Mouse (Mus musculus): ENCODE data around the gene Gm13285.
"Not testable (repeated sequence)": the region's sequence is repeated elsewhere in the genome, so short reads cannot be mapped to it uniquely, and the experiment has no call there.

The Gm13285 gene

GRCm38 (mm10) chr4:88793936-88794675 is 5.4 kb upstream of the Gm13285 start, which contains the start of gene Gm13275:
Gene Gm13275 (plus strand): TSS chr4:88794487.
- DNase-seq (ENCODE audit: low spot score in 2 of 2), result peak; percentile 66

DNA sequence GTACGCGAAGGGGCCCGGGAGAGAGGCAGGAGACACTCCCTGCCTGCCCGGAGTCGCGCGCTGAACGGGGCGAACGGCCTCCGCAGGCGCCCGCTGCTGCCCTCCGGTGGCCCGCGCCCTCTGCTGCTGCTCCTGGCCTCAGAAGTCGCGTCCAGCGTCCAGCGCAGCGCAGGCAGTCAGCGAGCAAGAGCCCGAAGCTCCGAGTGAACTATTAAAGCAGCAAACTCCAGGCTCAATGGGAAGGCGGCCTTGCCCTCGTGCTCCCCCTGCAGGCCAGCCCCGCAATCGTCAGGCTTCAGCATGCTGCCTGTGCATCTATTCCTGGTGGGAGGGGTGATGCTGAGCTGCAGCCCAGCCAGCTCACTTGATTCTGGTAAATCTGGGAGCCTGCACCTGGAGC is 2.4 kb upstream of the Gm13285 start, which contains the start of gene Gm13279:
Gm13279 (plus strand) TSS at position 301 of the 400 bp plus-strand sequence.
- DNase-seq (ENCODE audit: low spot score in 2 of 2), result not testable (repeated sequence)

DNA sequence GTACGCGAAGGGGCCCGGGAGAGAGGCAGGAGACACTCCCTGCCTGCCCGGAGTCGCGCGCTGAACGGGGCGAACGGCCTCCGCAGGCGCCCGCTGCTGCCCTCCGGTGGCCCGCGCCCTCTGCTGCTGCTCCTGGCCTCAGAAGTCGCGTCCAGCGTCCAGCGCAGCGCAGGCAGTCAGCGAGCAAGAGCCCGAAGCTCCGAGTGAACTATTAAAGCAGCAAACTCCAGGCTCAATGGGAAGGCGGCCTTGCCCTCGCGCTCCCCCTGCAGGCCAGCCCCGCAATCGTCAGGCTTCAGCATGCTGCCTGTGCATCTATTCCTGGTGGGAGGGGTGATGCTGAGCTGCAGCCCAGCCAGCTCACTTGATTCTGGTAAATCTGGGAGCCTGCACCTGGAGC is 3.5 kb downstream of the Gm13285 start, which contains the start of gene Gm13287:
Gm13287 (plus strand) TSS at position 301 of the 400 bp plus-strand sequence.
- not testable (repeated sequence) for DNase-seq (ENCODE audit: low spot score in 2 of 2)

DNA sequence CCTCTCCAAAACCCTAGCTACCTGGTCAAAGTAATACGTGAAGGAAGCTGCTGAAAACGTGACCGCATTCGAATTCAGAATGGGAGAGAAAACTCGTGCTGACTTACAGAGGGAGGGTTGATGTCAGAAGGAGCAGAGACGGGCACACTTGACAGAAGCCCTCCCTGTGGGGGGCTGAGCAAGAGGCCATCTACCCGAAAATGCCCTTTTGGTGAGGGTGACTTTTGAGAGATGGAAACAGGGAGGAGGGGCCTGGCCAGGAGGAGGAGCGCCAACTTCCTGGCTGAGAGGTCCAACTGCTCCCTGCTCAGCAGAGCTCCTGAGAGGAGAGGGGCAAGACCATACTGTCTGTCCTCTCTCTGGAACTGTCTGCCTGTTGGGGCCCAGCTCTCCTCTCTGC is 5.8 kb downstream of the Gm13285 start, which contains the start of gene Gm13288:
Gm13288 (plus strand) TSS at position 301 of the 400 bp plus-strand sequence.
- DNase-seq (ENCODE audit: low spot score in 2 of 2), result not testable (repeated sequence)

DNA sequence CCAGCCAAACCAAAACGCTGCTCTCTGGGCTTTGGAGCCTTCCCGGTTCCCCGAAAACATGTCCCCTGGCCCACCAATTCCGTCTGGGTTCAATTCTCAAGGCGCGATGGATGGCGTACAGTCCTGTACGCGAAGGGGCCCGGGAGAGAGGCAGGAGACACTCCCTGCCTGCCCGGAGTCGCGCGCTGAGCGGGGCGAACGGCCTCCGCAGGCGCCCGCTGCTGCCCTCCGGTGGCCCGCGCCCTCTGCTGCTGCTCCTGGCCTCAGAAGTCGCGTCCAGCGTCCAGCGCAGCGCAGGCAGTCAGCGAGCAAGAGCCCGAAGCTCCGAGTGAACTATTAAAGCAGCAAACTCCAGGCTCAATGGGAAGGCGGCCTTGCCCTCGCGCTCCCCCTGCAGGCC is 6.3 kb downstream of the Gm13285 start:
- DNase-seq (ENCODE audit: low spot score in 2 of 2), result not testable (repeated sequence)

- DNase-seq (ENCODE audit: low spot score in 2 of 2), result no peak
These were observed 16.5 kb downstream of the Gm13285 start, which contains the start of gene Ifna7 for GRCm38 (mm10) chr4:88815928-88816327. Gene Ifna7 (plus strand): TSS chr4:88816228.

GRCm38 (mm10) chr4:88819659-88820058 is 20.2 kb downstream of the Gm13285 start, which contains the start of gene Ifna11:
Gene Ifna11 (plus strand): TSS chr4:88819959.
- no peak for DNase-seq (ENCODE audit: low spot score in 2 of 2)

DNA sequence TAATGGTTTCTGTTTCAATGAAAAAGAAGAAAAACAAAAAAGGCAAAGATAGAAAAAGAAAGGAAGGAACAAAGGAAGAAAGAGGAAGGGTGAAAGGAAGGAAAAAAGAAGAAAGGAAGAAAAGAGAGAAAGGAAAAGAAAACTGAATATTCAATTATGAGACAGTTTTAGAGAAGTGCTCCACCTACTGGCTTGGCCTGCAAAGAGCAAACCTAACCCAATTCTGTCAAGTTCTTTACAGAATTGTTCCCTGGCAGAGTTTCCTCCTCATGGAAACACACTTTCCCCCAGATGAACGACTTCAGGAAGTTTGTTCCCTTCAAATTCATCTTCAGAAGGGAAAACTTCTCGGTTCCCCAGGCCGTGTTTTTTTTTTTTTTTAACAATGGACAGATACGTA is 23.5 kb downstream of the Gm13285 start:
- DNase-seq (ENCODE audit: low spot score in 2 of 2), result no peak

- not testable (repeated sequence) for DNase-seq (ENCODE audit: low spot score in 2 of 2)
These were observed 27.7 kb downstream of the Gm13285 start, which contains the start of gene Ifna6 for GRCm38 (mm10) chr4:88827116-88827515. Gene Ifna6 (plus strand): TSS chr4:88827416.

GRCm38 (mm10) chr4:88830523-88830922 is 31.1 kb downstream of the Gm13285 start:
- peak in 1 of 2 experiments; percentile 18 for DNase-seq (ENCODE audit: low spot score in 2 of 2)

- not testable (repeated sequence) for DNase-seq (ENCODE audit: low spot score in 2 of 2)
These were observed 35.8 kb downstream of the Gm13285 start, which contains the start of gene Ifna5 for GRCm38 (mm10) chr4:88835225-88835624. Gene Ifna5 (plus strand): TSS chr4:88835525.

DNA sequence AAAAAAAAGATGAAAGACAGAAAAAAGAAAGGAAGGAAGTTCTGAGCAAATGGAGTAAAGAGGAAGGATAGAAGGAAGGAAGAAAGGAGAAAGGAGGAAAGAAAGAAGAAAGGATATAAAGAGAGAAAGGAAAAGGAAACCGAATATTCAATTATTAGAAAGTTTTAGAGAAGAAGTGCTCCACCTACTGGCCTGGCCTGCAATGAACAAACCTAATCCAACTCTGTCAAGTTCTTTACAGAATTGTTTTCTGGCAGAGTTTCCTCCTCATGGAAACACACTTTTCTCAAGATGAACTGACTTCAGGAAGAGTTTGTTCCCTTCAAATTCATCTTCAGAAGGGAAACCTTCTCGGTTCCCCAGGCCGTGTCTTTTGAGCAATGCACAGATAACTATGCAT is 39.4 kb downstream of the Gm13285 start:
- DNase-seq (ENCODE audit: low spot score in 2 of 2), result no peak

DNA sequence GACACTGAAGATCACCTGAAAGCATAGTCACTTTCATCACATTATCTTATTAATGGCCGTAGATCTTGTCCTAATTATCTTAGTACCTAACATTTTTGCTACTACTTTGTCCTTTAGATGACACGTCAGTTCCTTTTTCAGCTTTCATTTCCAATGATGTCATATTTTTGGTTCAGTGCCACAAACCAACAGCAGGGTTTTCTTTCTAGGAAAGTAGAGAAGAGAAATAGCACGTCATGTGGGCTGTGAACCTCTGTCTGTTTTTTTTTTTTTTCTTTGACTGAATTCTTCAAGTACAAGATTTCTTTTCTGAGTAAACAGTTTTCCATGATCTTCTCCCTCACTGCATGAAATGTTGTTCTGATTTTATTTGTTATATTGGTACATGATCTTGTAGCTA is 40.6 kb downstream of the Gm13285 start:
- no peak for DNase-seq (ENCODE audit: low spot score in 2 of 2)

- DNase-seq (ENCODE audit: low spot score in 2 of 2), result no peak
These were observed 42.0 kb downstream of the Gm13285 start, which contains the start of gene Ifna4 for GRCm38 (mm10) chr4:88841438-88841911. Gene Ifna4 (plus strand): TSS chr4:88841861.

- DNase-seq (ENCODE audit: low spot score in 2 of 2), result no peak
These were observed 45.9 kb downstream of the Gm13285 start for GRCm38 (mm10) chr4:88845334-88845733.

- no peak for DNase-seq (ENCODE audit: low spot score in 2 of 2)
These were observed 50.2 kb downstream of the Gm13285 start, which contains the start of gene Ifna1 for GRCm38 (mm10) chr4:88849698-88850097. Gene Ifna1 (plus strand): TSS chr4:88850087.

Measured in frontal cortex, postnatal 10 days (tissue).